Mouse (Mus musculus) hindbrain, embryonic 16.5 days (tissue): ENCODE data around the gene Glp2r. TPM values are rescaled to one million over a fixed set of nuclear protein-coding genes. Genes with fewer than 3 reads are reported as not detected.
A peak's percentile ranks its signal among the peaks of the same experiment; 100 is the strongest.

Experiments
- ATAC-seq: fragments of 200-750 bp; cut with Nextera tagmentation; 2 replicates; pipeline ENCODE4 v1.8.0; 2017; ENCODE audit warnings: moderate TSS enrichment, moderate library complexity
- H3K27ac ChIP-seq: fragments of 300-500 bp; sonication (generic); 2 replicates; pipeline ENCODE4 v1.5.1; 2014; ENCODE audit warnings: low read depth, mild to moderate bottlenecking, control low read depth, low read length, moderate library complexity
- H3K27me3 ChIP-seq: fragments of 300-500 bp; sonication (generic); replicated peaks from 2 replicates; pipeline ENCODE4 v1.6.1; 2014; ENCODE audit warnings: low read length; ENCODE audit not compliant: control insufficient read depth, insufficient read depth
- H3K36me3 ChIP-seq: fragments of 300-500 bp; sonication (generic); 2 replicates; pipeline ENCODE4 v1.6.1; 2014; ENCODE audit warnings: mild to moderate bottlenecking, low read length, moderate library complexity, mixed read lengths; ENCODE audit not compliant: control insufficient read depth, insufficient read depth
- H3K4me1 ChIP-seq: fragments of 300-500 bp; sonication (generic); 2 replicates; pipeline ENCODE4 v1.6.1; 2014; ENCODE audit warnings: low read depth, low read length; ENCODE audit not compliant: control insufficient read depth, insufficient read depth
- H3K4me2 ChIP-seq: fragments of 300-500 bp; sonication (generic); 2 replicates; pipeline ENCODE4 v1.6.1; 2014; ENCODE audit warnings: mild to moderate bottlenecking, low read length, control low read depth, moderate library complexity
- H3K4me3 ChIP-seq: fragments of 300-500 bp; sonication (generic); 2 replicates; pipeline ENCODE4 v1.5.1; 2014; ENCODE audit warnings: mild to moderate bottlenecking, low read length, control low read depth, moderate library complexity
- H3K9ac ChIP-seq: fragments of 300-500 bp; sonication (generic); 2 replicates; pipeline ENCODE4 v1.6.1; 2014; ENCODE audit warnings: low read depth, mild to moderate bottlenecking, control low read depth, low read length, moderate library complexity
- H3K9me3 ChIP-seq: fragments of 300-500 bp; sonication (generic); 2 replicates; pipeline ENCODE4 v1.6.1; 2014; ENCODE audit warnings: mild to moderate bottlenecking, low read length, moderate library complexity; ENCODE audit not compliant: control insufficient read depth
- WGBS: fragments of 180-500 bp; shearing (Covaris S2); extraction: QIAGEN DNeasy Blood & Tissue Kit; methylation state at CpG from one replicate; pipeline ENCODE4 v1.1.7; 2014; 5-methylcytosine and 5-hydroxymethylcytosine counted together
- polyA plus RNA-seq: library from polyadenylated mRNA; unstranded; fragments of >200 nt; fragmentation: Nextera tagmentation; extraction: Ambion mirVana; gene quantifications from 2 replicates; pipeline ENCODE4 v1.2.1, GENCODE M21; 2015

Gene Glp2r
- polyA plus RNA-seq, 1 experiment from 2014 or later, result 0.05 TPM

DNA sequence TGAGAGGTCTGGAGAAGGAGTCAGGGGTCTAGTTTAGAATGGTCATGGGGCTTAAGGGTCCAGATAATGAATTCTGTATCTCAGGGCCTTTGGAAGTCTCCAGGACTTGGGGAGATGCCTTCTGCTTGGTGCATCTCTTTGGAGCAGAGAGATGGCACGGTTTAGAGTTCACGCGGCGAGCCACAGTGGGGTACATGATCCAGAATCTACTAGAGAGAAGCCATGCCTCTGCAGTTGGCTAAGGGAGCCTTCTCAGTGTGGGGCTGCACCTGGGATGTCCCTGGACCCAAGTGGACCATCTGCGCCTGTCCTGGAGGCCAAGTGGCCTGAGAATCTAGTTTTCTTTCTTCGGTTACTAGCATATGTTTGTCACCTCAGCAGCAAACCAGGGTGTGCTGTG is 100.9 kb downstream of the Glp2r start:
- Histone ChIP-seq H3K9me3 (no peaks in the 10 kb centered on the region), H3K4me3 (no peak overlapping the region), H3K36me3 (no peaks in the 10 kb centered on the region), H3K4me2 (no peak overlapping the region), H3K27ac (no peak overlapping the region), H3K4me1 (peaks cover 8% of the 10 kb centered on the region), H3K27me3 (no peaks in the 10 kb centered on the region), H3K9ac (no peak overlapping the region)
- ATAC-seq, result no peak
- WGBS, result 97% methylated on average over 6 of the region's 6 CpGs

DNA sequence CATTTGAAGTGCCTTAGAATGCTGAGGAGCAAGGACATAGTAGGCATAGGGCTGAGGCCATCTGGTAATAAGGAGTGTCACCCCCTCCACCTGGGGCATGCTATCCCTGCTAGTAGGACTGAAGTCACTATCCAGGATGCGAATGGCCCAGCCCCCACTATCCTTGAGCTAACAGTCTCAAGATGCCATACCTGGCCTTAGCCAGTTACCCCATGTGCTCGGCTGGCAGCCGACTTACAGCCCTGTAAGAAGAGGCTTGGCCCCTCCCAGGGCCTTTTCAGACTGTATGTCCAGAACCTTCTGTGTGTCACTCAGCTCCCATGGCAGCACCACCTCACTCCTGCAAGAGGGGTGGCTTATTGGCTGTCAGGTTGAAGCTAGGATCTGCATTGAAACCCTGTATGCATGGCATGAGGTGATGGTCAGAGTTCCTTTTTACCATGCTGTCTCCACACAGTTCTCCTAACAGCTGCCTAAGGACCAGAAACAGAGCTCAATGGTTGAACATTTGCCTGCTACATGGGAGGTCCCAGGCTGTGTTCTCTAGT is 102.4 kb downstream of the Glp2r start:
- no peaks in the 10 kb centered on the region for H3K36me3 ChIP-seq
- no peaks in the 10 kb centered on the region for H3K27me3 ChIP-seq
- no peak overlapping the region for H3K4me3 ChIP-seq
- H3K9me3 ChIP-seq, result no peaks in the 10 kb centered on the region
- WGBS, result 94% methylated on average over 3 of the region's 3 CpGs
- H3K4me1 ChIP-seq, result peaks cover 8% of the 10 kb centered on the region
- H3K4me2 ChIP-seq, result no peak overlapping the region
- no peak overlapping the region for H3K9ac ChIP-seq
- ATAC-seq, result no peak
- H3K27ac ChIP-seq, result no peak overlapping the region

DNA sequence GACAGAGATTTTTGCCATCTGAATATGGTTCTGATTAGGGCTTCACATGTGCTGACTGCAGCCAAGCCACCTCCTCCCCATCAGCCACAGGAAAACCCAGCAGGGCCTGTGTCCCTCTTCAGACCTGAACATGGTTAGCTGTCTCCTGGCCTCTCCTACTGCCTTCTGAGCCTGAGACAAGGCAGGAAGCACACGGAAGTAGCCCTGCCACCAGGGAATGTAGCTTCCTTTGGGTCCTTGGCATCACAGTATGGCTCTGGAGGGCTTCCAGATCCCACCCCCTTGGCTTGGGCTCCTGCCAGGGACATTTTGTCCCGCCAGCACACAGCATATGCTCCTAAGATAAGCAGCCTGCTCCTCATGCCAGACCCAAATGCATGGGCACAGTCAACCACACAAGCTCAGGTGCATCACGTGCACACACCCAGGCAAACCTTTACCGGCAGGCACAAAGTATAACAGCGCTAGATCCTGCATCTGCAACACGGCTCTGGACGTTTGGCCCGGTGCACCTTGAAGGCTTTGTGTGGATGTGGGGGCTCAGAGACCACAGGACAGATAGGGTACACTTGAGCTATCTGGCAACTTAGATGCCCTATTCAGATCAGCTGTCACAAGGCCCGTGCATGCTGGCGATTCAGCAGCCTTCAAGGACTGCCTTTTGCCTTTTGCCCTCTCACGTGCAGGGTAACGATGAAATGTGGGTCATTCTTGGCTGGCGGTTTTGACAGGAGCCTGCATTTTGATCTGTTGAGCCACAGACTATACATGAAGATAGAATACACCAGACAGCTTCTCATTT is 103.2 kb downstream of the Glp2r start:
- H3K27me3 ChIP-seq, result no peaks in the 10 kb centered on the region
- ATAC-seq, result peak; percentile 76
- peaks cover 8% of the 10 kb centered on the region for H3K4me1 ChIP-seq
- WGBS, result 64% methylated on average over 13 of the region's 13 CpGs
- H3K36me3 ChIP-seq, result no peaks in the 10 kb centered on the region
- H3K27ac ChIP-seq, result no peak overlapping the region; the same call in 1 of the 2 replicates
- H3K9me3 ChIP-seq, result no peaks in the 10 kb centered on the region
- H3K4me2 ChIP-seq, result no peak overlapping the region
- no peak overlapping the region for H3K4me3 ChIP-seq
- H3K9ac ChIP-seq, result no peak overlapping the region

DNA sequence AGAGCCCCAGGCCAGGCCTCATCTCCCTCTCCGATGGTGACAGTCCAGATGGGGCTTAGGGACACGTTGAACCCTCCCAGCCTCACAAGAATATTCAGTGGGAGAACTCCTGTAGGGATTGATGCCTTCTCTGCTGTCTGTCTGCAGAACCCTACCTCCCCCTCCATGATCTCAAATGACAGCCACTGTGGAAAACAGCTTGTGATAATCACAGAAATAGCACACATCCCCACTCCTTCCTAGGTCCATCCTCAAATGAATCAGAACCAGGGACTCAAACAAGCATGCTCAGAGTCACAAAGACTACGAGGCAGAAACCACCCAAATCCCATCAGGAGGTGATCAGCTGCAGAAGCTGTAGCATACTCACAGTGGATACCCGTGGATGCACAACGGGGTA is 104.8 kb downstream of the Glp2r start:
- no peak overlapping the region for H3K4me3 ChIP-seq
- H3K4me1 ChIP-seq, result peaks cover 8% of the 10 kb centered on the region
- WGBS, result 87% methylated on average over 5 of the region's 5 CpGs
- no peaks in the 10 kb centered on the region for H3K9me3 ChIP-seq
- no peaks in the 10 kb centered on the region for H3K27me3 ChIP-seq
- no peaks in the 10 kb centered on the region for H3K36me3 ChIP-seq
- no peak overlapping the region for H3K9ac ChIP-seq
- no peak overlapping the region for H3K4me2 ChIP-seq
- H3K27ac ChIP-seq, result no peak overlapping the region
- ATAC-seq, result no peak

DNA sequence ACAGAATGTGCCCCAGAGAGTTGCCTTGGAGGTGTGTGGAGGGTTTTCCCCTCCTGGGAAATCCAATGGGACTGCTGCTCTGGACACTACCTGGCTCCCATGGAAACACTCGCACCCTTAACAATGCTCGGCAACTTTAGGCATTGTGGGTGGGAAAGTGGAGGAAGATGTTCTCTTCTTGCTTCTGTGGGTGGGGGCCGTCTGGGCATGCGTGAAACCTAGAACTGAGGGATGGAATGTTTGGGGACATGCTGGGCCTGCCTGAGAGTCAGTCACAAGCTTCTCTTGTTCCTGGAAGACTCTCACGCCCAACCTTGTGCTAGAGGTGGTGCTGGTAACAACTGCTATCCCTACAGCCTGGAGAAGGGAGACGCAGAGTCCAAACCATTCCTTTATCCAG is 106.0 kb downstream of the Glp2r start:
- Histone ChIP-seq H3K9me3 (no peaks in the 10 kb centered on the region), H3K4me1 (peaks cover 8% of the 10 kb centered on the region), H3K9ac (no peak overlapping the region), H3K27ac (no peak overlapping the region), H3K4me2 (no peak overlapping the region), H3K4me3 (no peak overlapping the region), H3K27me3 (no peaks in the 10 kb centered on the region), H3K36me3 (no peaks in the 10 kb centered on the region; the same call in 1 of the 2 replicates)
- WGBS, result 82% methylated on average over 6 of the region's 6 CpGs
- ATAC-seq, result no peak

DNA sequence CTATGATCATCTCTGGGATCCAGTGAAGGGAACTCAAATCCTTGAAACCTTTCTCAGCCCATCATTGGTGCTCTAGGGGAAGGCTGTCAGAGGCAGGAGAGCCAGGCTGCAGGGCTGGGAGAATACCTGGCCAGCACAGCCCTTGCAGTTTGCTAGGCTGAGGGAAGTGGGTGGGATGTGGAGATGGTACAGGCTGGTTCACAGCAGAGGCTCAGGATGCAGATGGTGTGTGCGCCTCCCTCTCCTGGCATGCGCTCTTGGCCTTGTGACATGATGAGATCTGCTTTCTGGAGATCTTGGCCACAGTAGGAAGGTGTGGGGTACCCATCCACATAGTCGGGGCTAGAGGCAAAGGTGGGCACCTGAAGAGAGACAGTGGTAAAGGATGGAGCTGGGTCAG is 106.7 kb downstream of the Glp2r start:
- ATAC-seq, result no peak
- Histone ChIP-seq H3K9me3 (no peaks in the 10 kb centered on the region), H3K4me1 (peaks cover 8% of the 10 kb centered on the region), H3K27me3 (no peaks in the 10 kb centered on the region), H3K27ac (no peak overlapping the region), H3K4me3 (no peak overlapping the region), H3K9ac (no peak overlapping the region), H3K36me3 (no peaks in the 10 kb centered on the region; the same call in 1 of the 2 replicates), H3K4me2 (no peak overlapping the region)
- WGBS, result 80% methylated on average over 3 of the region's 3 CpGs

DNA sequence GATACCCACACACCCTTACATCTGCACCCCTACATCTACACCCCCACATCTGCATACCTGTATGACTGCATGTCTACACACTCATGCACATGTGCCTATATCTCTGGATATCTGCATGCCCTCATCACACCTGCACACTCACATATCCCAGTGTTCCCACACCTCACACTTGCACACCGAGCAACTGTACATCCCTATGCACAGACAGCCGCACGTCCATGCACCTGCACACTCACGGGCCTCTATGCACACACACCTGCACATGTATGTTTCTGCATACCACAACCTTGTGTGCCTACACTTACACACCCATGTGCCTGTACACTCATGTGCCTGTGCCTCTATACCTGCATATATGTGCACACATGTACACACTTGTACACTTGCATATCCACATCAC is 107.5 kb downstream of the Glp2r start:
- H3K4me2 ChIP-seq, result no peak overlapping the region
- no peak overlapping the region for H3K4me3 ChIP-seq
- no peaks in the 10 kb centered on the region; the same call in 1 of the 2 replicates for H3K36me3 ChIP-seq
- H3K27me3 ChIP-seq, result no peaks in the 10 kb centered on the region
- 96% methylated on average over 4 of the region's 4 CpGs for WGBS
- peaks cover 8% of the 10 kb centered on the region for H3K4me1 ChIP-seq
- ATAC-seq, result no peak
- H3K27ac ChIP-seq, result no peak overlapping the region
- no peaks in the 10 kb centered on the region for H3K9me3 ChIP-seq
- no peak overlapping the region for H3K9ac ChIP-seq

DNA sequence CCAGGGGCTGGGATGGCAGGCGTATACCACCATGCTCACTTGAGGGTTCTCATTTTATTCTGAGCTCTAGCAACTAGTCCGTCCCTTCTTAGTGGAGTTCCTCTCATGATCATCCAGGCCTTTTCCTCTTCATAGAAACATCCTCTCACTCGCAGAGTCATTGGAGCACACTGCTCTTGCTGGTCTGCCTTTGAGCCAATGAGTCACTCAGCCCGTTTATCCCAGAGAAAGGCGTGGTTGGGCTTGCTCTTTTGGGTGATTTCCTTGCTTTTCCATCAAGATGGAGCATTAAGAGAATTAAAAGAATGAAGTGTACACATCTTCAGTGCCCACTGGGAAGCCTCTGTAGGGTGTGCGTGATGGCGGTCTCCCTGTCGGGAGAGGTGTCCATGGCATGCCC is 109.5 kb downstream of the Glp2r start:
- H3K9ac ChIP-seq, result no peak overlapping the region
- H3K9me3 ChIP-seq, result no peaks in the 10 kb centered on the region
- ATAC-seq, result no peak
- no peaks in the 10 kb centered on the region; the same call in 1 of the 2 replicates for H3K36me3 ChIP-seq
- no peak overlapping the region for H3K27ac ChIP-seq
- H3K4me2 ChIP-seq, result no peak overlapping the region
- no peaks in the 10 kb centered on the region for H3K27me3 ChIP-seq
- 94% methylated on average over 8 of the region's 8 CpGs for WGBS
- H3K4me3 ChIP-seq, result no peak overlapping the region
- H3K4me1 ChIP-seq, result no peaks in the 10 kb centered on the region

DNA sequence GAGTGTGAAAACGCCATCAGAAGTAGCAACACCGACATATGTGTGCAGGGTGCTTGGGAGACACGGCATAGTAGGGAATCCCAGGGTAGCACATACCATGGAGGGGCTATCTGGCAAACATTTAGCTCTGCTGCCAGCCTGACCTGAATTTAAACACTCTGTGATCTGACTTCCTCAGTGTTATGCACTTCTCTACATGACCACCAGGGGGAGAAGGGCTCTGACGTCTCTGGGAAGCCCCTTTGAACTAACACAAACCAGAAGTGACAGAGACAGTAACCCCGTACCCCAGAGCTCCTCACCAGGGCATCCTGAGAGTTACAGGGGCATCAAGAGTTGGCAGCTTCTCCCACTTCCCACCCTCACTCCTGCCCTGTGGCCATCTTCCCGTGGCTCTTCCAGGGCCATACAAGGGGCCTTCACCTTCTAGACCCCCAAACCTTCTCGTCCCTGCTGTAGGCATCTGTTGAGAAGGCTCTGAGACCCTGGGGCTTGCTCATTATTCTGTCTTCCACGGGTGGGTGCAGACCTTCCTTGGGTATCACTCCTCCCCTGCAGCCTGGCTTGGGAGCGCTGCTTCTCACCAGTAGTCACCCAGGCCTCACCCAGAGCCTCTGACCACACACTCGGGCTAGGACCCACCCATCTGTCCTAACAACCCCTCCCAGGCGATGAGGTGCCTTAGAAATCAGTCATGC is 113.1 kb downstream of the Glp2r start:
- Histone ChIP-seq H3K4me2 (no peak overlapping the region), H3K4me3 (no peak overlapping the region), H3K27ac (no peak overlapping the region), H3K9ac (no peak overlapping the region), H3K4me1 (peaks cover 14% of the 10 kb centered on the region), H3K9me3 (no peaks in the 10 kb centered on the region), H3K27me3 (no peaks in the 10 kb centered on the region), H3K36me3 (no peaks in the 10 kb centered on the region; the same call in 1 of the 2 replicates)
- WGBS, result 47% methylated on average over 11 of the region's 11 CpGs
- 0 out of 2 replicates have a peak, but pooled peaks have one; percentile 26 for ATAC-seq
